Mouse (Mus musculus): ENCODE measurements around the gene Mtmr12. TPM values are rescaled to one million over a fixed set of nuclear protein-coding genes. Genes with fewer than 3 reads are reported as not detected.
"Not testable (repeated sequence)": the region's sequence is repeated elsewhere in the genome, so short reads cannot be mapped to it uniquely, and the experiment has no call there.

The Mtmr12 gene
- polyA plus RNA-seq, 1 experiment from 2014 or later = 15.0 TPM

DNA sequence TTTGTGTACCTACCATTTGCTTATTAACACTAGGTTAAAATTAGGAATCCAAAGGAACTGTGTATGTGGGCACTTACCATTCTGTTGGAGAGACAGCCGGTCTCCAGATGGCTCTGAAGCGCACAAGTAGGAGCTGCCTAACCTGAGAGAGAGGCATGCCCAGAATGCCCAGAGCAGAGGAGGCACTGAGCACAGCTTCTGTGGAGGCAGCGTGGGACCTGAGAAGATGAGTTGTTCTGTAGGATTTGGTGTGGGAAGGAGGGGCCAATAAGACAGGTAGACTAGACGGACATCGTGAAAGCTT, 10.5 kb downstream of the Mtmr12 start:
- Histone ChIP-seq H3K27me3 (no peaks in the 10 kb centered on the region), H3K36me3 (no peaks in the 10 kb centered on the region), H3K9ac (no peak overlapping the region), H3K4me1 (peaks cover 12% of the 10 kb centered on the region; the same call in 1 of the 2 replicates), H3K9me3 (no peaks in the 10 kb centered on the region), H3K4me2 (no peak overlapping the region), H3K4me3 (no peak overlapping the region), H3K27ac (no peak overlapping the region)
- 88% methylated on average over 5 of the region's 5 CpGs for WGBS
- ATAC-seq (ENCODE audit: insufficient number of reproducible peaks, low FRiP score, low TSS enrichment, low read depth) = no peak

DNA sequence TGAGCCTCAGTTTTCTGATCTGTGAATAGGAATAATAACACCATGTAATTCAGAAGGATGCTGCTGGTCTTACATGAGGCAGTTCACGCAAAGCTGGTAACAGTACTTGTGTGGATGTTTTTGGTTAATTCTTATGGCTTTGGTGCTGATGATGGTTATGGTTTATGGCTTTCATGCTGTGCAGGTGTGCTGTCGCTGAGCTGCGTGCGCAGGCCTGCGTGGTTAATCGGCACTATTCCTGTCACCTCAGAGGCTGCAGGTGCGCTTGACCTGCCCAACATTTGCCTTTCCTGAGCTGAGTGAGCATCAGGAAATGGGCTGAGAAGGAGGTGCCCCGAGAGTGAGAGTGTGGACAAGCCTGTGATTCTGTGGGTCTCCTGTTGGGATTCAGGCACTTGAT, 11.3 kb downstream of the Mtmr12 start:
- no peak overlapping the region for H3K4me3 ChIP-seq
- no peaks in the 10 kb centered on the region for H3K27me3 ChIP-seq
- 73% methylated on average over 8 of the region's 8 CpGs for WGBS
- no peak for ATAC-seq (ENCODE audit: insufficient number of reproducible peaks, low FRiP score, low TSS enrichment, low read depth)
- no peaks in the 10 kb centered on the region for H3K36me3 ChIP-seq
- H3K27ac ChIP-seq = no peak overlapping the region
- no peak overlapping the region for H3K4me2 ChIP-seq
- peaks cover 14% of the 10 kb centered on the region; the same call in 1 of the 2 replicates for H3K4me1 ChIP-seq
- H3K9me3 ChIP-seq = no peaks in the 10 kb centered on the region
- H3K9ac ChIP-seq = no peak overlapping the region

DNA sequence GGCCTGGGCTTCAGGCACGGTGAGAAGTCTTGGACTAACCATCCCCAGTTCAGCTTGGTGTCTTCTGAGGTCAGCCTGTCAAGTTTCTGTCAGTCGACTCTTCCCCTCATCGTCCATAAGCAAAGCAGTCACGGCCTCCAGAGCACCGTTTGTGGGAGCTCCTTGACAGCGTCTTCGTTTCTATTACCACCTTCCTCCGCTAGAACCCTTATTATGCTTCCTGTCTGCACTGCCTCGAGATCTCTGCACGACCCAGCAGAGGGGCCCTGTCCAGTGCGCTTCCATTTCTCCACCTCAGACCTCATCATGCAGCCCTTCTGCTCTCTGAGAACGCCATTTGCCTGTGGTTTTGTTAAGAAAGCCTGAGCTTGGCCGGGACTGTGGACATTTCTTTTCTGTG, 12.0 kb downstream of the Mtmr12 start:
- peaks cover 18% of the 10 kb centered on the region for H3K4me1 ChIP-seq
- H3K27me3 ChIP-seq = no peaks in the 10 kb centered on the region
- no peak overlapping the region for H3K27ac ChIP-seq
- H3K4me2 ChIP-seq = no peak overlapping the region
- no peaks in the 10 kb centered on the region for H3K36me3 ChIP-seq
- no peak overlapping the region for H3K9ac ChIP-seq
- H3K9me3 ChIP-seq = no peaks in the 10 kb centered on the region
- 80% methylated on average over 13 of the region's 13 CpGs for WGBS
- ATAC-seq (ENCODE audit: insufficient number of reproducible peaks, low FRiP score, low TSS enrichment, low read depth) = no peak
- H3K4me3 ChIP-seq = no peak overlapping the region

DNA sequence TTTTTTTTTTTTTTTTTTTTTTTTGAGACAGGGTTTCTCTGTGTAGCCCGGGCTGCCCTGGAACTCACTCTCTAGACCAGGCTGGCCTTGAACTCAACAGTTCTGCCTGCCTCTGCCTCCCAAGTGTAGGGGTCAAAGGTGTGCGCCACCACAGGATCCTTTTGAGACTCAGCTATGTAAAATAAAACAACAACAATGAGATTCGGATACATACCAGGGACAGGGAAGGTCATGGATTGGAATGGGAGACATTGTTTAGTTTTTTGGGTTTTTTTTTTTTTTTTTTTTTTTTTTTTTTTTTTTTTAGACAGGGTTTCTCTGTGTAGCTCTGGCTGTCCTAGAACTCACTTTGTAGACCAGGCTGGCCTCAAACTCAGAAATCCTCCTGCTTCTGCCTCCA, 12.5 kb downstream of the Mtmr12 start:
- not testable (repeated sequence) for H3K9ac ChIP-seq; H3K27me3 ChIP-seq; H3K9me3 ChIP-seq; H3K4me3 ChIP-seq; H3K27ac ChIP-seq; H3K4me2 ChIP-seq; ATAC-seq (ENCODE audit: insufficient number of reproducible peaks, low FRiP score, low TSS enrichment, low read depth); H3K36me3 ChIP-seq
- WGBS = 94% methylated on average over 3 of the region's 3 CpGs
- peaks cover 20% of the 10 kb centered on the region for H3K4me1 ChIP-seq

DNA sequence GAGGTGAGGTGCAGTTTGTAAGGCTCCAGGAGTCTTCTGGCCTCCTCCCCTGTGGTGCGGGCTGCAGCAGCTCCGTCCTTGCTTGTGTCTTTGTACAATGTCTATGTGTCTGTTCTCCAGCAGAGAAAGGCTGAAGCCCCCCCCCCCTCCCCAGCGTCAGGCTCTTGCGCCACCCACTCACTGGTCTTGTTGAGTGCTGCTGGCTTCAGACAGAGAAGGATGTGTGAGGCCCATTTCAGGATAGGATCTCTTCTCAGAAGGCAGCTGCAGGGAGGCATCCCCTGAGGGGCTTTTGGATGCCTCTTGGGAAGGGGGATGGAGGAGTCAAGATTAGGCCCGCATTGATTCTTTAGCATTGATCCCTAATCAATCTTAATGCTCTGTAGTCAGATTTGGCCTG, 13.0 kb downstream of the Mtmr12 start:
- Histone ChIP-seq H3K9me3 (no peaks in the 10 kb centered on the region), H3K9ac (no peak overlapping the region), H3K4me1 (peaks cover 23% of the 10 kb centered on the region), H3K4me3 (no peak overlapping the region), H3K27me3 (no peaks in the 10 kb centered on the region), H3K36me3 (no peaks in the 10 kb centered on the region), H3K27ac (no peak overlapping the region), H3K4me2 (no peak overlapping the region)
- WGBS = 71% methylated on average over 5 of the region's 5 CpGs
- no peak for ATAC-seq (ENCODE audit: insufficient number of reproducible peaks, low FRiP score, low TSS enrichment, low read depth)

DNA sequence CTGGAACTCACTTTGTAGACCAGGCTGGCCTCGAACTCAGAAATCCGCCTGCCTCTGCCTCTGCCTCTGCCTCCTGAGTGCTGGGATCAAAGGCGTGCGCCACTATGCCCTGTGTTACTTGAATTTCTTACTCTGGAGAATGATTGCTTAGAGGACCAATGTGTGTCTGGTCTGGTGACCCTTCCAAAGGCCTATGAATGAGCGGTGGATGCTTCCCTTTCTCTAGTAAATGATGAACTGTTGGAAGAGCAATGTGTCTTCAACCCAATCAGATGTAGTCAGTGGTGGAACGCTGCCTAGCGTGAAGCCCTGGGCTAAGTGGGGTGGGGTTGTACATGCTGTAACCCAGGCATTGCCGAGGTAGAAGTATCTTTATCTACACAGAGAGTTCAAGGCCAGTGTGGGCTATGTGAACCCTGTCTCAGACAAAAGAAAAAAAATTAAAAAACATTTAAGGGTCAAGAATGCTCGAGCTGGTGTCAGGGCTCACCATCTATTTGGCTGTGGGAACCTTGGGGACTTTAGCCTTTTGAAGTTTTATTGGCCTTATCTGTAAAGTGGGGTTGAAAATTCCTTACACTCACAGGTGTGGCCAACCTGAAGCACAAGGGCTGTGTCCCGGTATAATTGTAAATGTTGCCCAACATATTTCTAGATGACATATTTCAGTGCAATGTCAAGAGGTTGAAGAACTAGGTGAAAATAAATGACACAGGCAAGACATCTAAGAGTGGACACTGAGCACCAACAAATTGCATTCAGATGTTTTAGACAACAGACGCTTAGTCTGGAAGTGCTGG, 14.0 kb downstream of the Mtmr12 start:
- no peak for ATAC-seq (ENCODE audit: insufficient number of reproducible peaks, low FRiP score, low TSS enrichment, low read depth)
- no peak overlapping the region for H3K27ac ChIP-seq

DNA sequence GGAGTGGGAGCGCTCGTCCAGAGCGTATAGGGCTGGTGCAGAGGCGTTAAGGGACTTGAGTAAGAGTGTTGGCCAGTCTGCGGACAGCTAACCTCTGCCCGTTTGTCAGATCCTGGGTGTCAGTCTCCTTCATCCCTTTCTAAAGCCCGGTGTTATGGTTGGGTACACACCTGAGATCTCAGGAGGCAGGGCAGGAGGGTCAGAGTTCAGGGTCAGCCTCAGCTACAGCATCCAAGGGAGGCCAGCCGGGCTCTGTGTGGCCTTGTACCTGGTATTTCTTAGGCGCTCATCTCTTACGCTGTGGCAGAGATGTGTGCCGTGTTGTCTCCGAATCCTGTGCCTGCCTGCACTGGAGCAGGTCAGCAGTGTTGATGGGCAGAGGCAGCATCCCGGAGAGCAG, 16.3 kb downstream of the Mtmr12 start:
- H3K9ac ChIP-seq = no peak overlapping the region
- H3K4me3 ChIP-seq = no peak overlapping the region
- 90% methylated on average over 13 of the region's 13 CpGs for WGBS
- no peaks in the 10 kb centered on the region for H3K9me3 ChIP-seq
- H3K36me3 ChIP-seq = no peaks in the 10 kb centered on the region
- no peak overlapping the region for H3K27ac ChIP-seq
- no peaks in the 10 kb centered on the region for H3K27me3 ChIP-seq
- no peak overlapping the region for H3K4me2 ChIP-seq
- peaks cover 19% of the 10 kb centered on the region for H3K4me1 ChIP-seq
- no peak for ATAC-seq (ENCODE audit: insufficient number of reproducible peaks, low FRiP score, low TSS enrichment, low read depth)

More for the DNA sequence above, 14.0 kb downstream of the Mtmr12 start:
- H3K9ac ChIP-seq = no peak overlapping the region
- no peaks in the 10 kb centered on the region for H3K9me3 ChIP-seq
- no peak overlapping the region for H3K4me2 ChIP-seq
- H3K4me3 ChIP-seq = no peak overlapping the region
- H3K36me3 ChIP-seq = no peaks in the 10 kb centered on the region
- WGBS = 76% methylated on average over 11 of the region's 11 CpGs
- peaks cover 23% of the 10 kb centered on the region for H3K4me1 ChIP-seq
- H3K27me3 ChIP-seq = no peaks in the 10 kb centered on the region

DNA sequence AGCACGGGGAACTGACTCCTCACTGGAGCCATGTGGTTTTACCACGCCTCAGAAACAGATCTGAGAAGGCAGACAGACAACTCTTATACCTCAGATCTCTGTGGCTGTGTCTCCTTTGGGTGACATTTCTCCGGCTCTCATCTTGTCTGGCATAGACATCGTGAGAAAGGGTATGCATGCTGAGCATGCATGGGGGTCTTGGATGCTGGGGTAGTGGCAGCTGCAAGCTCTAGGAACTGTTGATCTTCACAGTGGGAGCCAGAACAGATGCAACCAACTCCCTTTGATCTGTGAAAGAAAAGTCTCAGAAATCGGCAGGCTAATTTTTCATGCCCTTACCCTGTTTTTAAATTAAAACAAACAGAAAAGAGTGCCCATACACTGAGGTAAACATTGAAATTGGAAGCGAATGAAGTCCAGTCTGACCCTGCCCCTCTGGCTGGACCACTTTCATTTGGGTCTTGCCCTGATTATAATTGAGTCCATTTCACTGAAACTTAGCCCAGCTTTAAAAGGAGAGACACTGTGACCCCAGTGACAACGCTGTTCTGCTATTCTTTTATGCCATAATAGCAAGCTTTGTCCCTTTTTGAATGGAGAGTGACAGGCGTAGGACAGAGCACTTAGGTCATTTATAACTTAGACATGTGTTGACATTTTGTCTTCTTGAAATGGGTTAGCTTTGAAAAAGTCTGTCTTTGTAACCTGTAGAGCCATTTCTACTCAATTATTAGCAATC, 17.9 kb downstream of the Mtmr12 start:
- Histone ChIP-seq H3K4me1 (peaks cover 14% of the 10 kb centered on the region), H3K36me3 (no peaks in the 10 kb centered on the region), H3K27me3 (no peaks in the 10 kb centered on the region), H3K4me2 (no peak overlapping the region), H3K27ac (no peak overlapping the region), H3K9ac (no peak overlapping the region), H3K9me3 (no peaks in the 10 kb centered on the region), H3K4me3 (no peak overlapping the region)
- ATAC-seq (ENCODE audit: insufficient number of reproducible peaks, low FRiP score, low TSS enrichment, low read depth) = no peak
- 42% methylated on average over 8 of the region's 8 CpGs for WGBS

DNA sequence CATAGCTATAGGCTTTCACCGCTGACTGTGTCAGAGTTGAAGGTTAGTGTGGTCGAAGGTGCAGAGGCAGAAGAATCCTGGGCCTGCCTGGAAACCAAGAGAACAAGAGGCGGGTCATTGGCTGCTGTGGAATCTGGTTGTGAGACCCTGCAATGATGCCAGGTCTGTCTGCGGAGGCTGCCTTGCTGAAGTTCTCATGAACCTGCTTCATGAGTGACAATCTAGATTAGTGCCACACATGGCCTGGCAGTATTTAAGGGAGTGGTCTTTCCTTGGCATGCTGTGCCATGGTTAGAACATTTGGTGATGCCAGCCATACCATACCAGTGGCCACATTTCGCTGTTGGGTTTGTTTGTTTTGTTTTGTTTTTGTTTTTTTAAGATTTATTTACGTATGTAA, 18.6 kb downstream of the Mtmr12 start:
- Histone ChIP-seq H3K9ac (no peak overlapping the region), H3K27ac (no peak overlapping the region), H3K4me2 (no peak overlapping the region), H3K4me1 (peaks cover 11% of the 10 kb centered on the region), H3K36me3 (no peaks in the 10 kb centered on the region), H3K27me3 (no peaks in the 10 kb centered on the region), H3K4me3 (no peak overlapping the region), H3K9me3 (no peaks in the 10 kb centered on the region)
- 87% methylated on average over 6 of the region's 6 CpGs for WGBS
- no peak for ATAC-seq (ENCODE audit: insufficient number of reproducible peaks, low FRiP score, low TSS enrichment, low read depth)

DNA sequence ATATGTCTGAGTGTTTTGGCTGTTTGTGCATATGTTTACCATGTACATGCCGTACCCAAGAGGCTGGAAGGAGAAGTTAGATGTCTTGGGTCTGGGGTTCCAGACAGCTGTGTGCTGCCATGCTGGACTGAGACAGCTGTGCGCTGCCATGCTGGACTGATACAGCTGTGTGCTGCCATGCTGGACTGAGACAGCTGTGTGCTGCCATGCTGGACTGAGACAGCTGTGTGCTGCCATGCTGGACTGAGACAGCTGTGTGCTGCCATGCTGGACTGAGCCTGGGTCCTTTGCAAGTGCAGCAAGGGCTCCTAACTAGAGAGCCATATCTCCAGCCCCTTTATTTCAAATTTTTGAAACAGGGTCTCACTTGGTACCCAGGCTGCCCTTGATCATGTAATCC, 19.4 kb downstream of the Mtmr12 start:
- no peak for ATAC-seq (ENCODE audit: insufficient number of reproducible peaks, low FRiP score, low TSS enrichment, low read depth)
- Histone ChIP-seq H3K27me3 (no peaks in the 10 kb centered on the region), H3K4me2 (no peak overlapping the region), H3K27ac (no peak overlapping the region), H3K4me1 (peaks cover 11% of the 10 kb centered on the region), H3K9ac (no peak overlapping the region), H3K9me3 (no peaks in the 10 kb centered on the region), H3K4me3 (no peak overlapping the region), H3K36me3 (no peaks in the 10 kb centered on the region)
- WGBS = 93% methylated on average over 2 of the region's 2 CpGs

DNA sequence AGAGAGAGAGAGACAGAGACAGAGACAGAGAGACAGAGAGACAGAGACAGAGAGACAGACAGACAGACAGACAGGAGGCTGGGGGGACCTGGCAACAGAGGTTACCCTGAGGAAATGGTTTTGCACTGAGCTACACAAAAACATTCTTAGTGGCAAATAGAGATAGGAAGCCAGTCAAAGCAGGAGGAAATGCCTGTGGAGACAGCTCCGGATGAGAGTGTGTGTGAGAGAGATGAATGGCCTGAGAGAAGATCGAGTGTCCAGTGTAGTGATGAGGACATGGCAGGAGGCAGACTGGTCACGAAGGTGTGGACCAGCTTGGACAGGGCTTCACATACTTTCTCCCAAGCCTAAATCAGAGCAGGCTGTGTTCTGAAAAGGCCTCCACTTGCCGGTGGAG, 20.2 kb downstream of the Mtmr12 start:
- no peaks in the 10 kb centered on the region for H3K9me3 ChIP-seq
- H3K27ac ChIP-seq = no peak overlapping the region
- no peak for ATAC-seq (ENCODE audit: insufficient number of reproducible peaks, low FRiP score, low TSS enrichment, low read depth)
- H3K36me3 ChIP-seq = no peaks in the 10 kb centered on the region
- no peaks in the 10 kb centered on the region for H3K27me3 ChIP-seq
- no peak overlapping the region for H3K4me3 ChIP-seq
- peaks cover 11% of the 10 kb centered on the region for H3K4me1 ChIP-seq
- 71% methylated on average over 4 of the region's 4 CpGs for WGBS
- H3K9ac ChIP-seq = no peak overlapping the region
- H3K4me2 ChIP-seq = no peak overlapping the region

DNA sequence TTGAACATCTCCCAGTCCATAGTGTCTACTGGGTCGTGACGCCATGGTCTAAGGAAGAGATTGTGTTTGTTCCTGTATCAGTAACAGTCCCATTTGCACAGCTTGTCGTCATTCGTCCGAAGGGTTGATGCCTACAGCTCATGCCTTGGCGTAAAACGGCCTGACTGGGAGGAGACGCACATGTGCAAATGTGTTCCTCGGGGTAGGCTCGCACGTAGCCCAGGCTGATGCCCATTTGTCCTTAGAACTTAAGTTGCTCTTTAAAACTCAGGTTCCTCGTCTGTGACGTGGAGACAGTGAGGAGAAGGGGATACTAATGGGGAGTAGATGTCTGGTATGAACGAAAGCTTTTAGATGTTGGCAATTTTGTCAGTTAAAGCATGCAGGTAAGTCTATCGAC, 22.1 kb downstream of the Mtmr12 start:
- peaks cover 11% of the 10 kb centered on the region for H3K4me1 ChIP-seq
- no peak overlapping the region for H3K4me2 ChIP-seq
- 93% methylated on average over 15 of the region's 15 CpGs for WGBS
- no peaks in the 10 kb centered on the region for H3K27me3 ChIP-seq
- no peak overlapping the region for H3K4me3 ChIP-seq
- no peak overlapping the region for H3K27ac ChIP-seq
- no peak overlapping the region for H3K9ac ChIP-seq
- no peak for ATAC-seq (ENCODE audit: insufficient number of reproducible peaks, low FRiP score, low TSS enrichment, low read depth)
- H3K9me3 ChIP-seq = no peaks in the 10 kb centered on the region
- peaks cover 6% of the 10 kb centered on the region; the same call in 1 of the 2 replicates for H3K36me3 ChIP-seq
